Mouse (Mus musculus) regulatory T cell (primary cell): Measurements from ENCODE around the gene Zfp553.

ENCODE experiments used
- in situ Hi-C: fragments of 300-600 bp; cut with MboI, MseI; formaldehyde crosslinking; loops from one replicate; pipeline ENCODE4 v1.15.1; 2025; ENCODE audit warnings: high pct_unique_total_duplicates

Zfp553 gene

DNA sequence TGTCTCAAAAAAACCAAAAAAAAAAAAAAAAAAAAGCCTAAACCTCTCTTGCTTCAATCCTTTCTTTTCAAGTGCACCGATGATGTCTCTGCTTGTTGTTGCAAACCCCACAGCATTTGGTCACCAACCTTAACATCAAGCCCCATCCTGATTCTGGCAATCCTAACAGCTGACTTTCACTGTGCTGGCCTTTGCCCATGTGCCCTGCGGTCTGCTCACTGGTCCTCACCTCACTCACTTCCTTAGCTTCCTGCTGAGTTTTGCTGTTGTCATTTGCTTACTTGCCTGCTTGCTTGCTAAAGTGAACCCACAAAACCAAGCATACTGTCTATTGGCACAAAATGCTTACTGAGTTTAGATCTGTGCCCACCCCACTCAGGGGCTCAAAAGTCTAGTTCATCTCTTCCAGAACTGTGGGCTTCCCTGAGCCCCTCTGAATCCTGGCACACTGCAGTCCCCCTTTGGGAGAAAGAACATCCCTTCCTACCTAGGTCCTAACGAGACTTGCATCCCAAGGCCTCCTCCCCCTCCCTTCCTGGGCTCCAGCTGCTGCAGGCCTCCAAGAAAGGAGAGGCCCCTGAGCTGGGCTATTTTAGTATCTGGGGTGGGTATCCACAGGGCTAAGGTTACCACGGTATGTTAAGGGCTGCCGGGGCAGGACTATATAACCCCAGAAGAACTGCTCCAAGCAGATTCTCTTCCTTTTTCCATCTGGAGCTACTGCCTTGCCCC, 21.7 kb upstream of the Zfp553 start:
- in situ Hi-C loops = no loop called here

DNA sequence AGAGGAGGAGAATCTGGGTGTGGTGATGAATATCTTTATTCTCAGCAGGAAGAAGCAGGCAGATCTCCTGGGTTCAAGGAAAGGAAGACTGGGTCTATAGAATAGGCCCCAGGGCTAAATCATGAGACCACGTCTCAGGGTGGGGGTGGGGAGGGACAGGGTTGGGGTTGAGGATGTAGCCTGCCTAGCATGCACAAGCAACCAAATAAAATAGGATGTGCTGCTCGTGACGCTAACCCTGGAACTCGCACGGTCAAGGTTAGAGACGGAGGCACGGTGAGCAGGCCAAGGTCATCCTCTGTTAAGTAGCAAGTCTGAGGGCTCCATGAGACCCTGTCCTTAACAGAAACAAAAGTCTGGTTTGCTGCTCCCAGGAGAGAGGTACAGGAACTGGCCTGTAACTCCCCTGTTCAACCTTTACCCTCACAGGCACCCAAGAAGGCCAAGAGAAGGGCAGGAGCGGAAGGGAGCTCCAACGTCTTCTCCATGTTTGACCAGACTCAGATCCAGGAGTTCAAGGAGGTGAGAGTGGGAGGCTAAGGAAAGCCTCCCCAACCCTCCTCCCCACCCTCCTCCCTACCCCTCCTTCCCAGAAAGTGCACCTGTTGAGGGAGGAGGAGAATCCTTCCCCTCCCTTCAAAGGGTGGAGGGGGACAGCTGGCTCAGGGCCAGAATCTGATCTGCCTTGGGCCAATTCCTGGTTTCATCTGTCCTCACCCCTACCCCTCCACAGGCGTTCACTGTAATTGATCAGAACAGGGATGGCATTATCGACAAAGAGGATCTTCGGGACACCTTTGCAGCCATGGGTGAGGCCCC, 20.2 kb upstream of the Zfp553 start:
- in situ Hi-C loops = no loop called here

GRCm38 (mm10) chr7:127213485-127213884, 19.4 kb upstream of the Zfp553 start:
- in situ Hi-C loops = no loop called here

DNA sequence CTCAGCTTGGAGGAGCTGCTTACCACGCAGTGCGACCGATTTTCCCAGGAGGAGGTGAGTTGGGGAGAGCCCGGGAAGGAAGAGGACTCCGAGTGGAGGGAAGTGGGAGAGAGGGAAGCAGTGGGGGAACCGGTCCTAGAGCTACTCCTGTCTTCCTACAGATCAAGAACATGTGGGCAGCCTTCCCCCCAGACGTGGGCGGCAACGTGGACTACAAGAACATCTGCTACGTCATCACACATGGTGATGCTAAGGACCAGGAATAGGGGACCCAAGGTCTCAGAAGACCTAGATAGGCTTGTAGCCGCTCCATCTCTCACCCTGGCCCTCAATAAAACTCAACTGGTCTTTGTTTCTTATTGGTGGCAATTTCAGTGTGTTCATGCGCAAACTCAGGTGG, 18.9 kb upstream of the Zfp553 start:
- in situ Hi-C loops = no loop called here

DNA sequence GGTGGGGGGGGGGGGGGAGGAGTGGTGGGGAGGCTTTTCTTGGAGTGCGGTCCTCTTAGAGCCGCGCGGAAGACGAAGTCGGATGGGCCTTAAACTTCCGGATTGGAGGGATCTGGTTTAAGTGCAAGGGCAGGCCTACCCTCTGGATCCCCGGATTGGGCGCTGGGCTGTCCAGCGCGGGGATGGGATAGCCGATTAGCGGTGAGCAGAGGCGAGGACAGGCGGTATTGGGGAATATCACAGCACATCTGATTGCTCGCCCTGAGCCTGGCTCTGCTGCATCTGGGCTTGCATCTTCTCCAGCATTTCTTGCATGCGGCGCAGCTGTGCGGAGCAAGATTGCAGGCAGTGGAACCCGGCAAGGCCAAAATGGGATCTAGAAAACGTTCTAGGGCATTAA, 18.3 kb upstream of the Zfp553 start:
- in situ Hi-C loops = no loop called here

DNA sequence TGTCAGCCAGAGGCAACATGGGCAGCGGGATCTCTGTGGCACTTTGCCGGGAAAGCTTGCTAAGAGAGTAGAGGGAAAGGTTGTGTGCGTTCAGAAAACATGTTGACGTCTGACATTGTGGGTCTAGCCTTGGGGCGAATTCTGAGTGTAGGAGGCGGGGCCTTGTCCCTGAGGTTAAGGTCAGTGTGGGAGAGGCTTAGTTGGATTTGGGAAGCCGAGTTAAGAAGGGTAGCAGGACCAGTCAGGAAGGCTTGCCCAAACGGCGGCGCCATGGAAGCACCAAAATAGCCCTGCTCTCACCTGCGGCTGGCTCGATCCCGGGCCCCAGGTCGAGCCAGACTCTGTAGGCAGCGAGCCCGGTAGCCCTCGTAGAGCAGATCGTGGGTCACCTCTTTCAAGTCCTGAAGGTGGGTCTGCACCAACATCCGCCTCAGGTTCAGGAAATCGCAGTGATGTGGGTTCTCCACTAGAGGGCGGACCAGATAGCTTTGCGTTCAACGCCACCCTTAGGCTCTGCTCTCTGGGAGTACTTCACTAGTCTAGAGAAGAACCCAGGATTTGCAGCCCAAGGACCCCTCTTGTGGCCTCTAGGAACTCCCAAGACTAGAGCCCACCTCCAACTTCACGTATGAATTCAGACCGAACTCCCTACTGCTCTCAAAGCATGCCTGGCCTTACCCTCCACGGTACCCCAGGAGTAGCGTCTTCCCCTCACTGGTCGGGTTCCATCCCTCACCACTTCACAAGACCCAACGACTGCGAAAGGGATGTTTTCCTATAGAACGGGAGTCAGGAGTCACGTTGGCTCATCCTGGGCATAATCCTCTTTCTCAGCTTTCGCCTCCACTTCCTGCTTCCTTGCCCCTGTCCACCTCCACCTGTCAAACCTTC, 17.6 kb upstream of the Zfp553 start:
- in situ Hi-C loops = no loop called here

DNA sequence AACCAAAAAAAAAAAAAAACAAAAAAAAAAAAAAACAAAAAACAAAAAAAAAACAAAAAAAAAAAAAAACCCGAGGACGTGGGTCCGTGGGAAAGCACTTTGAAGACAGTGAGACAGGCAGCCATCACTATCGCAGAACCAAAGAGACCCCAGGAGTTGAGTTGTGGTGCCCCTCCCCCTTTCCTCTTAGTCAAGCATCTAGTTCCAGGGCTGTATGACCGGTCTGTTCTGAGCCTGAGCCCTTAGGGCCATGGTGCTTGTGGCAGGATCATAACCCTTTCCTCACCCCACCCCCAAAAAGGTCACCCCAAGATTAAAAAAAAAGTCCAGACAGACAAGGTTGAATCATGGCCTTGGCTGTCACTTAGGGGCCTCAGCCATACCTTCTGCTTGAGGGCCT, 16.6 kb upstream of the Zfp553 start:
- in situ Hi-C loops = no loop called here

- in situ Hi-C loops = no loop called here
These were observed 15.4 kb upstream of the Zfp553 start for GRCm38 (mm10) chr7:127217475-127217874.

DNA sequence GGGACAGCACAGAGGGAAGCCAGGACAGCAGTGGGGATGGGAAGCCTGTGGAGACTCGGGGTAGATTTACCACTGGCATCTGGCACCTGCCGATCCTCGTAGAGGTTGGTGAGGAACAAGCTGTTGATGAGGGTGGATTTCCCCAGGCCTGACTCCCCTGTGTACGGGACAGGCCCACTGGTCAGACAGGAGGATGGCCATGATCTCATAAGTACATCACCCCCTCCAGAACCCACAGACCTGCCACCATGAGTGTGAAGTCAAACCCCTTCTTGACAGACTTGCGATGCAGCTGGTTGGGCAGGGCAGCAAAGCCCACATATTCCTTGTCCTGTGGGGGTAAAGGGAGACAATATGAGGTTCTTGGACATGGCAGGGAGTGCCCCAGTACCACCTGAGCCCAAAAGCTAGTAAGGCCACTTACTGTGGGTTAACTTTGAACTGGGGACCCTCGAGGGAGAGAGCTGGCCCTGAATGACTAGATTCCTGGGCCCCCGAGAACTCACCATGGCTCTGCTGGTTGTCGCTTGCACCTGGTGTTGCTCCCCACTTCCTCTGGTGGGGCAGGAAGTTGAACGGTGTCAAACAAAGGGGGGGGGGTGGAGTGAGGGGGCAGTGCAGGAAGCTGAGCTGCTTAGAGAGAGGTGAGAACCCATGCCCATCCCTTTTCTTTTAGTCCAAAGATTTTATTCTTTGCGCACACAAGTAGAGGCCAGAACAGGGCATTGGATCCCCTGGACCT, 14.8 kb upstream of the Zfp553 start:
- in situ Hi-C loops = no loop called here

- in situ Hi-C loops = no loop called here
These were observed 14.2 kb upstream of the Zfp553 start for GRCm38 (mm10) chr7:127218670-127219069.

- in situ Hi-C loops = no loop called here
These were observed 12.4 kb upstream of the Zfp553 start for GRCm38 (mm10) chr7:127220440-127220839.

GRCm38 (mm10) chr7:127223106-127223505, 9.8 kb upstream of the Zfp553 start:
- in situ Hi-C loops = no loop called here

GRCm38 (mm10) chr7:127223515-127224478, 9.1 kb upstream of the Zfp553 start:
- in situ Hi-C loops = no loop called here

DNA sequence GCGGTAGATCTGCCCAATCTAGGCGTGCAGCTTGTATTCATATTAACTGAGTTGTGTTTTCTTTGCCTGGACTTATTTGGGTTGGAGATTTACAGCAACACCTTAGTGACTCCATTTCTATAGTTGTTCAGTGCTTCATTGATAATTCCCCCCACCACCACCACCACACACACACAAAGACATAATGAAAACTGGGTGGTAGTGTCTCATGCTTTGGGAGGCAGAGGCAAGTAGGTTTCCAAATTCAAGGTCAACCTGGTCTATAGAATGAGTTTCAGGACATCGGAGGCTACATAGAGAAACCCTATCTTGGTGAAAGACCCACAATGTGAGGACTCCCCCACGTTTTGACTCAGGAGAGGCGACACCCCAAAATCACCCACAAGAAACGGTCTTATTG, 8.2 kb upstream of the Zfp553 start:
- in situ Hi-C loops = no loop called here

GRCm38 (mm10) chr7:127225147-127225995, 7.5 kb upstream of the Zfp553 start:
- in situ Hi-C loops = no loop called here

DNA sequence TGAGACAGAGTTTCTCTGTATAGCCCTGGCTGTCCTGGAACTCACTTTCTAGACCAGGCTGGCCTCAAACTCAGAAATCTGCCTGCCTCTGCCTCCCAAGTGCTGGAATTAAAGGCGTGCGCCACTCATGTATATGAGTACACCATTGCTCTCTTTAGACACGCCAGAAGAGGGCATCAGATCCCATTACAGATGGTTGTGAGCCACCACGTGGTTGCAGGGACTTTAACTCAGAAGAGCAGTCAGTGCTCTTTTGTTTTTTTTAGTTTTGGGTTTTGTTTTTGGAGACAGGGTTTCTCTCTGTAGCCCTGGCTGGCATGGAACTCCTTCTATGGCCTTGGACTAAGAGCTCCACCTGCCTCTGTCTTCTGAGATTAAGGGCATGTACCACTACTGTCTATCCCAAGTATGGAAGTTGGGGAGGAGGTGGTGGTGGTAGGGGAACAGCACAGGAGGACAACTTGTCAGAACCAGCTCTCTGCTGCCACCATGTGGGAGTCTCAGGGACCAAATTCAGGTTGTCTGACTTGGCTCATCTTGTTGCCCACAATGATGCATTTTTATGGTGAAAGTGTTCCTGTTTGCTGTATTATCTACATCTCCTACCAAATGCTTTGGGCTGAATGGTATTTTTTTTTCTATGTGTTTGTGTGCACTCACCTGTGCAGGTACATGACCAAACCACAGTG, 4.1 kb upstream of the Zfp553 start:
- in situ Hi-C loops = no loop called here

GRCm38 (mm10) chr7:127231376-127231775, 1.5 kb upstream of the Zfp553 start:
- in situ Hi-C loops = no loop called here

DNA sequence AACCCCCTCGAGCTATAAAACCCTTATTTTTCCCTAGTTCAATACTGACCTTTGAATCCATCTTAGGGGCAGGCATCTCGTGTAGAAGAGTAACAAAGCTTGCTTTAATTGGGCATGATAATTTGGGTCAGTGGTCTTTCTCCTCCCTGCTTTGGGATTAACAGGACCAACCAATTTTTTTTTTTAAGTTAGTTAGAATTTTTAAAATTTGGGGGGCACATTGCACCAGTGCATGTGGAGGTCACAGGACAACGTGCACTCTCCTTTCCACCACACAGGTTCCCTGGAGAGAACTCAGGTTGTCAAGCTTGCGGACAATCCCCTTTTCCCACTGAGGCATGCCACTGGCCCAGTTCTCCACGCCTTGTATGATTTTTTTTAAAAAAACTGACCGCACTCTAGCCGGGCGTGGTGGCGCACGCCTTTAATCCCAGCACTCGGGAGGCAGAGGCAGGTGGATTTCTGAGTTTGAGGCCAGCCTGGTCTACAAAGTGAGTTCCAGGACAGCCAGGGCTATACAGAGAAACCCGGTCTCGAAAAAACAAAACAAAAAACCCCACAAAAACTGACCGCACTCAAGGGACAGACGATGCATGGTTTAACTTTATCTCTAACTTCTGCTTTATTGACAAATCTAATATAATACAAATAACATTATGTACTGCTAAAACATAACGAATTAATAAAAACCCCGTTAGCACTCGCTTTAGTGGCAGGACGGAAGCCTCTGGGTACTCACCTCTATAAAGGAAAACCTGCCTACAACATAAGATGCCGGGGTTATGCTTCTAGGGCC, 837 bp upstream of the Zfp553 start:
- in situ Hi-C loops = no loop called here
